Mouse (Mus musculus): ENCODE data around the gene Amacr. TPM values are rescaled to one million over a fixed set of nuclear protein-coding genes. Genes with fewer than 3 reads are reported as not detected.
"Not testable (repeated sequence)": the region's sequence is repeated elsewhere in the genome, so short reads cannot be mapped to it uniquely, and the experiment has no call there.

The Amacr gene
- total RNA-seq, 2 experiments from 2014 or later = 11.1 to 12.0 TPM

DNA sequence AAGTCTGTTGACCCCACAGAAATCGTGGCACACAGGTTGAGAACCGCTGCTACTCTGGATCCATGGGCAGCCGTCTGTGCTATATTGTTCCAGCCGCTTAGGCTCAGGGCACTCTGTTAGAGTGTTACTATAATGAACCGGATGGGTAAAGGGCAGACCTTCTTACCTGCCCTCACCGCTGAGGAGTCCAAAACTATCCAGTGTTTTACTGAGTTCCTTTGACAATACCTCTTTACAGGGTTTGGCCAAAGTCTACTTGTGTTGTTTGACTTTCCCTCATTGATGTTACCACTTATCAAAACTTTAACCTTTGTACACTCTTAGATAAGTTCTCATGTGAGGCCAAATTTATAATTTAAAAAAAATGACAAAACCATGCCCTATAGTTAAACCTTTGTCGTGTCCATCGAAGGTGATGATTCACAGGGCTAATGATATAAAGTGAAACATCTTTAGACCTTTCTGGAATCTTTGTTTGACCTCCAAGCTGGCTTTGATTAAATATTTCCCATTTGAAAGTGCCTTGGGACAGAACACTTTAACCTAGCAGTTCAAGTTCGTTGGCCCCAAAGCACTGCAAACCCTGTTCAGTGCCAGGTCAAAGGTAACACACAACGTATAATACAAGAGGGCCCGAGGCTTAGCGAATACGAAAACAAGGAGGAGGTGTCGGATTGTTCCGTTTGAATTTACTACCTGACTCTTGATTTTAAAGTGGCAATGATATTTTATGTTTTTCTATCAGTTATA lies 22.1 kb upstream of the Amacr start:
- Histone ChIP-seq H3K27ac (no peak overlapping the region), H3K4me3 (no peak overlapping the region)
- no peak for DNase-seq (ENCODE audit: low spot score in 2 of 2)
- TF ChIP-seq CTCF (conservative IDR thresholded peaks at IDR 0.05) = no peak

GRCm38 (mm10) chr15:10960267-10960666 lies 21.3 kb upstream of the Amacr start:
- Histone ChIP-seq H3K4me3 (no peak overlapping the region), H3K27ac (no peak overlapping the region)
- DNase-seq (ENCODE audit: low spot score in 2 of 2) = no peak
- no peak for TF ChIP-seq CTCF (conservative IDR thresholded peaks at IDR 0.05)

- TF ChIP-seq CTCF (conservative IDR thresholded peaks at IDR 0.05) = no peak
- Histone ChIP-seq H3K27ac (no peak overlapping the region), H3K4me3 (no peak overlapping the region)
- no peak for DNase-seq (ENCODE audit: low spot score in 2 of 2)
Observed at GRCm38 (mm10) chr15:10962601-10963000, 19.0 kb upstream of the Amacr start.

GRCm38 (mm10) chr15:10969439-10969838 lies 12.1 kb upstream of the Amacr start:
- TF ChIP-seq CTCF (conservative IDR thresholded peaks at IDR 0.05) = no peak
- Histone ChIP-seq H3K4me3 (no peak overlapping the region), H3K27ac (no peak overlapping the region)
- no peak for DNase-seq (ENCODE audit: low spot score in 2 of 2)

DNA sequence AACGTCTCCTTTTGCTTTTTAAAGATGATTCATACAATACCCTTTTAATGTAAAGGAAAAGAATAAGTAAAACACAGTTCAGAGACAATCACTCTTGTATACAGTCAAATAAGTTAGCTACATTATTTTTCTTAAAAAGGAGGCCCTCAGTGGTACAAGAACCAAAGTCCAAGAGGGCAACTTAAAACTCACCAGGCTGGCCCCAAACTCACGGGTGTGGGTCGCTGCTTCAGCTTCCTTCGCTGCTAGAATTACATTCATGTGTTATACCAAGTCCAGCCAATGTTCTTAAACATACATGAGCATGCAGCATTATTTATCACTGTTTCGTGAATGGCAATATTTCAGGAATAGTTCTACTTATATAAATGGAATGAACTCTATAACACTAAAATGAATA lies 10.8 kb upstream of the Amacr start:
- TF ChIP-seq CTCF (conservative IDR thresholded peaks at IDR 0.05) = no peak
- H3K27ac ChIP-seq = no peak overlapping the region
- DNase-seq (ENCODE audit: low spot score in 2 of 2) = no peak

GRCm38 (mm10) chr15:10977151-10977550 lies 4.4 kb upstream of the Amacr start:
- no peak for DNase-seq (ENCODE audit: low spot score in 2 of 2)
- no peak overlapping the region for H3K27ac ChIP-seq
- H3K4me3 ChIP-seq = no peak overlapping the region
- TF ChIP-seq CTCF (conservative IDR thresholded peaks at IDR 0.05) = no peak

More for the DNA sequence above, 10.8 kb upstream of the Amacr start:
- H3K4me3 ChIP-seq = no peak overlapping the region

- no peak for TF ChIP-seq CTCF (conservative IDR thresholded peaks at IDR 0.05)
- Histone ChIP-seq H3K27ac (peak overlapping the region; percentile 99), H3K4me3 (peak overlapping the region; percentile 84; the same call in 1 of the 2 replicates)
- DNase-seq (ENCODE audit: low spot score in 2 of 2) = no peak
Observed at GRCm38 (mm10) chr15:10980712-10981111, 844 bp upstream of the Amacr start.

- no peak for DNase-seq (ENCODE audit: low spot score in 2 of 2)
- Histone ChIP-seq H3K4me3 (peak overlapping the region; percentile 84), H3K27ac (peak overlapping the region; percentile 99)
- TF ChIP-seq CTCF (conservative IDR thresholded peaks at IDR 0.05) = no peak
Observed at GRCm38 (mm10) chr15:10982064-10982435, 494 bp downstream of the Amacr start.

DNA sequence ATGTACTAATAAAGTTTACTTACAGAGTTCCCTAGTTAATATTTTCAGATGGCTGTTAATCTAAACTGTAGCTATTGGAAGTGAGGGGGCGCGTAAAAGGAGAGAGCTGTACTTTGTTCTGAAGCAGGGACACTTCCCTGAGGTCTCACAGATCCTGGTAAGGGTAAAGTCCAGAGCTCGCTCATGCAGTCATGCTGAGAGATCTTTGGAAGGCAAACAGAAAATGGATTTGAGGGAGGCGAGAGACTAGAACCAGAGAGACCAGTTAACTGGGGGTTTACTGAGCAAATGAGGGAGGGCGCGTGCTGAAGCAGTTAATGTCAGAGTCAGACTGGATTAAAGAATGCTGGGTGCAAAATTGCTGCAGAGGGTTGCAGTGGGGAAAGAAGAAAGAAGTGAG lies 4.2 kb downstream of the Amacr start:
- no peak for TF ChIP-seq CTCF (conservative IDR thresholded peaks at IDR 0.05)

DNA sequence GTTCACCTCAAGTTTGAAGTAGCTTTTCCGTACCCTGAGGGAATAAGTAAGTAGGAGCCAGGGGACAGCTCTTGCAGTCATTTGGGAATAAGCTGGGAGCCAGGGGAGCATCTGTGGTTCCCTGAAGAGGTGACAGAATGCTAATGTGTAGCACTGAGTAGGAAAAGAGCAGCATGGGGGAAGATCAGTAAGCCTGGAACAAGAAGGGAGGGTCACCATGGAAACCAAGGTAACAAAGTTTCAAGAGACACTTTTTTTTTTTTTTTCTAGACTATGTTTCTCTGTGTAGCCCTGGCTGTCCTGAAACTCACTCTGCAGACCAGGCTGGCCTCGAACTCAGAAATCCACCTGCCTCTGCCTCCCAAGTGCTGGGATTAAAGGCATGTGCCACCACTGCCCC lies 4.9 kb downstream of the Amacr start:
- not testable (repeated sequence) for H3K4me3 ChIP-seq; H3K27ac ChIP-seq; DNase-seq (ENCODE audit: low spot score in 2 of 2)

More for the DNA sequence above, 4.2 kb downstream of the Amacr start:
- Histone ChIP-seq H3K4me3 (no peak overlapping the region), H3K27ac (no peak overlapping the region)
- no peak for DNase-seq (ENCODE audit: low spot score in 2 of 2)

GRCm38 (mm10) chr15:10990411-10990810 lies 8.9 kb downstream of the Amacr start:
- no peak for TF ChIP-seq CTCF (conservative IDR thresholded peaks at IDR 0.05)
- DNase-seq (ENCODE audit: low spot score in 2 of 2) = no peak
- Histone ChIP-seq H3K27ac (no peak overlapping the region), H3K4me3 (no peak overlapping the region)

GRCm38 (mm10) chr15:10991566-10991965 lies 10.0 kb downstream of the Amacr start:
- TF ChIP-seq CTCF (conservative IDR thresholded peaks at IDR 0.05) = peak; percentile 65
- H3K4me3 ChIP-seq = no peak overlapping the region
- H3K27ac ChIP-seq = no peak overlapping the region
- DNase-seq (ENCODE audit: low spot score in 2 of 2) = no peak

DNA sequence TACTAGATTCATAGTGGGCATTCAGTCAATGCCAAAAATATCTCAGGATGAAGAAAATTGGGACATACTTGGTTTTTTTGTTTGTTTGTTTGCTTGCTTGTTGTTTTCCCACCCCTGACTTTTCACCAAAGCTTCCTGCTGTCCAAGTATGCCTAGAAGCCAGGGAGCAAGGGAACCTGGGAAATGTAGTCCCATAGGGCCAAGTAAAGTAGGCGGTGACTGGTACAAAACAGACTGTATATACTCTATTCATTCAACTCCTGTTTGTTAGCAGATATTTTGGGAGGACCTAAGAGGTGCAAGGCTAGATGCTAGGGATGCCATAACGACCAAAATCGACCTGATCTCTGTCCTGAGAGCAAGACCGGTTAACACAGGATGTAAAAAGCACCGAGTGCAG lies 18.3 kb downstream of the Amacr start:
- TF ChIP-seq CTCF (conservative IDR thresholded peaks at IDR 0.05) = no peak
- Histone ChIP-seq H3K27ac (no peak overlapping the region), H3K4me3 (peak overlapping the region; percentile 38)
- DNase-seq (ENCODE audit: low spot score in 2 of 2) = no peak

DNA sequence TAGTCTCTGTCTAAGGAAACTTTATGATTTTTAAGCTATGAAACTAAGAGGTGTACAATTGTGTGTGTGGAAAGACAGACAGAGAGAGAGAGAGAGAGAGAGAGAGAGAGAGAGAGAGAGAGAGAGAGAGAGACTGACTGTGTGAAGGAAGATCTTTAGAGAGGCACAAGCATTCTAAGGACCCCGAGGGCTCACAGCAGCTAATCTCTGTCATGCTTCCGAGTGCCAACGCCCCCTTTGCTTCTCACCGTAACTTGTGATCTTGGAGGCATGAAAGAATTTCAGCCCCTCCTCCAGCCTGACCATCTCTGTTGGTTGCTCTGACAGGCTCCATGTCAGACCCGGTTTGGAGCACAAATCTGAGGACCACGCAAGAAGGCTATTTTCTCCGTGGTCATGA lies 18.9 kb downstream of the Amacr start, which contains the start of gene Slc45a2:
Slc45a2 (plus strand) TSS at position 301 of the 400 bp plus-strand sequence.
- H3K27ac ChIP-seq = no peak within 1 kb of the TSS
- peak within 1 kb of the TSS; percentile 38 for H3K4me3 ChIP-seq
- no peak for TF ChIP-seq CTCF (conservative IDR thresholded peaks at IDR 0.05)

More for the DNA sequence above, 18.9 kb downstream of the Amacr start, which contains the start of gene Slc45a2:
- no peak for DNase-seq (ENCODE audit: low spot score in 2 of 2)

Data from layer of hippocampus, adult 2 months (tissue).